Mouse (Mus musculus): ENCODE results near the gene Nyap2. TPM values are rescaled to one million over a fixed set of nuclear protein-coding genes. Genes with fewer than 3 reads are reported as not detected.

The Nyap2 gene
- polyA plus RNA-seq, 1 experiment from 2014 or later: 14.8 TPM

DNA sequence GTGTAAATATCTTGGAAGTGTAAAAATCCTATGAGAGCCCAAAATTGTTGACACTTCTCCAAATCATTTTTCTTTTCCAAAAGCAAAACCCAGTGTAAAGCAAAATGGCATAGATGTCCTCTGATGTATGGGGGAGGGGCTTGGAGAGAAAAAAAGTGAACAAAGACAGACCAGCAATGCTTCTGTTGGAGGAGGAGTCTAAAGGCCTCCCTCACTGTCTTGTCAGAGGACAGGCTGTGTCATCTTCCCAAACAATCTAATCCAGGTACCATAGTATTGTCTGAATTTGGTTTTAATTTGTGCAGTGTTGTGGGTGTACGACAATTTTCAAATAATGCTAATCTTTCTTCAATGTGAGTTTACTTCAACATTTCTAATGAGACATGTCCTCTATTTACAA, 13.7 kb downstream of the Nyap2 start:
- 86% methylated on average over 1 of the region's 1 CpGs for WGBS
- Histone ChIP-seq H3K9me3 (ENCODE audit: control insufficient read depth, low read length) (no peaks in the 10 kb centered on the region), H3K4me3 (replicated peaks; ENCODE audit: low read depth, low read length) (no peak overlapping the region), H3K27me3 (ENCODE audit: control insufficient read depth, insufficient read depth, low read length) (no peaks in the 10 kb centered on the region), H3K9ac (replicated peaks; ENCODE audit: low read length) (no peak overlapping the region), H3K27ac (replicated peaks; ENCODE audit: low read depth, low read length) (no peak overlapping the region), H3K4me1 (ENCODE audit: control insufficient read depth, insufficient read depth, low read length) (no peaks in the 10 kb centered on the region), H3K36me3 (ENCODE audit: control insufficient read depth, insufficient read depth, low read length) (no peaks in the 10 kb centered on the region), H3K4me2 (ENCODE audit: low read length) (no peak overlapping the region)
- no peak for ATAC-seq (ENCODE audit: low FRiP score, low TSS enrichment)
- no peak for DNase-seq

DNA sequence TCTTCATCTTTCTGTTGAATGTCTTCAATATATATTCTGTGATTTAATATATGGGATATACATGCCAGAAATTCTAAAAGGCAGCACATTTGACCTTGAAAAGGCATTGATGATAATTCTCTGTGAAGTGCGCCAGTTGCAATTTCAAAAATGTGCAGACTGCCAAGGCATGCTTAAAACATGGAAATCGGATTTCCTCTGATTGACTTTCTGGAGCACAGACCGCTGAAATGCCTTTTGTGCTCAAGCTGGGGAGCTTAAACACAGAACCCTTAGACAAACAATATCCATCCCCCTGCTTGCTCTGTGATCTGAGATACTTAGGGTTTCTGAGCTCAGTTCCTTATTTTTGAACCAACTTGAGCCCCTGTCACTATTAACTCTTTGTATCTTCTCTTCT, 14.2 kb downstream of the Nyap2 start:
- Histone ChIP-seq H3K4me2 (ENCODE audit: low read length) (no peak overlapping the region), H3K27ac (replicated peaks; ENCODE audit: low read depth, low read length) (no peak overlapping the region), H3K4me1 (ENCODE audit: control insufficient read depth, insufficient read depth, low read length) (no peaks in the 10 kb centered on the region), H3K4me3 (replicated peaks; ENCODE audit: low read depth, low read length) (no peak overlapping the region), H3K9me3 (ENCODE audit: control insufficient read depth, low read length) (no peaks in the 10 kb centered on the region), H3K36me3 (ENCODE audit: control insufficient read depth, insufficient read depth, low read length) (no peaks in the 10 kb centered on the region), H3K9ac (replicated peaks; ENCODE audit: low read length) (no peak overlapping the region), H3K27me3 (ENCODE audit: control insufficient read depth, insufficient read depth, low read length) (no peaks in the 10 kb centered on the region)
- DNase-seq (peak; percentile 61), ATAC-seq (ENCODE audit: low FRiP score, low TSS enrichment) (no peak)
- WGBS: 32% methylated on average over 3 of the region's 3 CpGs

DNA sequence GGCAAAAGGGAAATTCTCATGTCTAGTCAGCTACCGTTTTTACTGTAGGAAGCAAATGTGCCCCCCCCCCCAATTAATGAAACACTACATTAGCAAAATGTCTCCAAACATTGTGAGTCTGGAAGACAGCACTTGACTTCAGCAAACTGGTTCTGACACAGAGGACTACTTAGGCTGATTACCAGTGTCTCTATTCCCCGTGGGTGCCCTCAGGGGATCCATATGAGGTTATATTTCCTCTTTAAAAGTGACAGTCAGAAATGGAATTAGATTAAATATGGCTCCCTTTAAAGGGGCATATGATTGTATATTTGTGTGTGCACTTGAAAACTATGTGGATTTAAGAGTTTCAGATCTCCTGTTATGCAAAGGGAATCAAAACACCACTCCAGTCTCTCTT, 15.3 kb downstream of the Nyap2 start:
- no peaks in the 10 kb centered on the region for H3K36me3 ChIP-seq (ENCODE audit: control insufficient read depth, insufficient read depth, low read length)
- ATAC-seq (ENCODE audit: low FRiP score, low TSS enrichment) (no peak), DNase-seq (peak; percentile 34)
- H3K9me3 ChIP-seq (ENCODE audit: control insufficient read depth, low read length): no peaks in the 10 kb centered on the region
- no peaks in the 10 kb centered on the region for H3K27me3 ChIP-seq (ENCODE audit: control insufficient read depth, insufficient read depth, low read length)
- no peaks in the 10 kb centered on the region for H3K4me1 ChIP-seq (ENCODE audit: control insufficient read depth, insufficient read depth, low read length)
- H3K27ac ChIP-seq (replicated peaks; ENCODE audit: low read depth, low read length): no peak overlapping the region
- WGBS: 79% methylated on average over 2 of the region's 2 CpGs
- no peak overlapping the region for H3K9ac ChIP-seq (replicated peaks; ENCODE audit: low read length)
- no peak overlapping the region for H3K4me2 ChIP-seq (ENCODE audit: low read length)
- H3K4me3 ChIP-seq (replicated peaks; ENCODE audit: low read depth, low read length): no peak overlapping the region

DNA sequence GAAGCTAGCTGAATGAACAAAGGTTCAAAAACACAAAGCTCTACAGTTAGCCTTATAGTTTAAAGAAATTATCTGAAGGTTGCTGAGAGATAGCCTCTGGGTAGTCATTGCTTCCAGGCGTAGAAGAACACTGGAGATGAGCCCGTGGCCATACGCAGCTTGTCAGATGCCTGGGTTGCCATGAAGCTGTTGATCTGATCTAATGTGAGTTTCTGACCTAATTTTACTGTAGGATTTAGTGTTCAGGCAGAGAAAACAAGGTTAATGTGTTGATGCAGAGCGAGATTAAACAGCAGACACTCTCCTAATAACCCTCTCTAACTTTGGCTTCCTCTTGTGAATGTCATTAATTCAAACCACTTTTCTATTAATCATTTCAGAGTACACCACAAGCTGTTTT, 16.1 kb downstream of the Nyap2 start:
- no peak overlapping the region for H3K4me3 ChIP-seq (replicated peaks; ENCODE audit: low read depth, low read length)
- DNase-seq (no peak), ATAC-seq (ENCODE audit: low FRiP score, low TSS enrichment) (no peak)
- no peak overlapping the region for H3K27ac ChIP-seq (replicated peaks; ENCODE audit: low read depth, low read length)
- H3K9ac ChIP-seq (replicated peaks; ENCODE audit: low read length): no peak overlapping the region
- no peaks in the 10 kb centered on the region for H3K9me3 ChIP-seq (ENCODE audit: control insufficient read depth, low read length)
- WGBS: 91% methylated on average over 4 of the region's 4 CpGs
- H3K4me1 ChIP-seq (ENCODE audit: control insufficient read depth, insufficient read depth, low read length): no peaks in the 10 kb centered on the region
- no peaks in the 10 kb centered on the region for H3K36me3 ChIP-seq (ENCODE audit: control insufficient read depth, insufficient read depth, low read length)
- no peaks in the 10 kb centered on the region for H3K27me3 ChIP-seq (ENCODE audit: control insufficient read depth, insufficient read depth, low read length)
- no peak overlapping the region for H3K4me2 ChIP-seq (ENCODE audit: low read length)

DNA sequence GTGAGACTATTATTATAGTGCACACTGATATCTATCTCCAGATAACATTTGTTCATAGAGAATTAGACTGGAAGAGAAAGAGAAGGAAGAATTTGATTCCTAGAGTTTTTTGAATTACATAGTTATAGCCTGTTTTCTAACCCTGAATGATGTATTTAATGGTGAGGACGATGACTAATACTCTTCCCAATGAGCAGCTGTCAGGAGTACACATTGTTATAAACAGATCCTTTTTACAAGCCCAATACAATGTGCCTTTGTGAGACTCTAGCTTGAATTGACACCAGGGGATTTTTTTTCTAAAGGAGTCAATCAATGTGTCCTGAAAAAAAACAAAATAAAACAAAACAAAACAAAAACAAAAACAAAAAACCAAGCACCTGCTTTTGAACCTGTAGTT, 22.2 kb downstream of the Nyap2 start:
- Histone ChIP-seq H3K36me3 (ENCODE audit: control insufficient read depth, insufficient read depth, low read length) (no peaks in the 10 kb centered on the region), H3K4me1 (ENCODE audit: control insufficient read depth, insufficient read depth, low read length) (no peaks in the 10 kb centered on the region), H3K27ac (replicated peaks; ENCODE audit: low read depth, low read length) (no peak overlapping the region), H3K27me3 (ENCODE audit: control insufficient read depth, insufficient read depth, low read length) (no peaks in the 10 kb centered on the region), H3K4me2 (ENCODE audit: low read length) (no peak overlapping the region), H3K9ac (replicated peaks; ENCODE audit: low read length) (no peak overlapping the region), H3K9me3 (ENCODE audit: control insufficient read depth, low read length) (no peaks in the 10 kb centered on the region), H3K4me3 (replicated peaks; ENCODE audit: low read depth, low read length) (no peak overlapping the region)
- ATAC-seq (ENCODE audit: low FRiP score, low TSS enrichment): no peak
- DNase-seq: no peak
- WGBS: 5% methylated on average over 1 of the region's 1 CpGs

DNA sequence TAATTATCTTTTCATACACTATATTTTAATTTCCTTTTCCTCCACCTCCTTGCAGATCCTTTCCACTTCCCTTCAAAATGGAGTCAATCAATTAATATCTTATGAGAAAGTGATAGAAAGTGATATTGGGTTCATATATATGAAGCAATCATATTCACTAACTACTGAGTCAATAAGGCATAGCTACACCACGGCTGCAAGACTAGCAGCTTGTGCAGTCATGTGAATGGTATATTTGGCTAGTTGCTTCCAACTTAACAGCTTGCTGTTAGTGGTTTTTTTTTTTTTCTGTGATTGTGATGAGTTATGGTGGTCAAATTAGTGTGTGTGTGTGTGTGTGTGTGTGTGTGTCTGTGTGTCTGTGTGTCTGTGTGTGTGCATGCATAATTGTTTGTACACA, 25.0 kb downstream of the Nyap2 start:
- H3K27ac ChIP-seq (replicated peaks; ENCODE audit: low read depth, low read length): no peak overlapping the region
- 90% methylated on average over 1 of the region's 1 CpGs for WGBS
- no peaks in the 10 kb centered on the region for H3K36me3 ChIP-seq (ENCODE audit: control insufficient read depth, insufficient read depth, low read length)
- no peaks in the 10 kb centered on the region for H3K27me3 ChIP-seq (ENCODE audit: control insufficient read depth, insufficient read depth, low read length)
- ATAC-seq (ENCODE audit: low FRiP score, low TSS enrichment): no peak
- H3K4me2 ChIP-seq (ENCODE audit: low read length): no peak overlapping the region
- H3K9ac ChIP-seq (replicated peaks; ENCODE audit: low read length): no peak overlapping the region
- DNase-seq: no peak
- H3K4me1 ChIP-seq (ENCODE audit: control insufficient read depth, insufficient read depth, low read length): no peaks in the 10 kb centered on the region
- H3K4me3 ChIP-seq (replicated peaks; ENCODE audit: low read depth, low read length): no peak overlapping the region
- no peaks in the 10 kb centered on the region for H3K9me3 ChIP-seq (ENCODE audit: control insufficient read depth, low read length)

DNA sequence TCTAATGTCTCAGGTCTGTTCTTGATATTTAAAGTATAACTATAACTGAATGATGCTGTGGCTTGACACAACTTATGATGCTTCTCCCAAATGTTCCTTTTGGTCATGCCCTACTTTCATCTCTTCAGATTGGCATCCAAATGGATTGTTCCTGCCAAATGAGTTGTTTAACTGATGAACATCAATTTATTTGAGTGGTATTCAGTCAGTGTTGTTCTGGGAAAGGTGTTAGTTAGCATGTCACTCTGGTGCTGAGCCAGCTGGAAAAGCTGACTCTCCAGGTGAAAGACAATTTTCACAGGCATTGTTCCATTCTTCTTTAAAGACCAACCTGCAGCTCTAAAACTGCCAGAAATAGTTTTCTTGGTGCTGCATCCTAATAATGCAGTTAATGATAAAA, 43.0 kb downstream of the Nyap2 start:
- DNase-seq (no peak), ATAC-seq (ENCODE audit: low FRiP score, low TSS enrichment) (no peak)
- Histone ChIP-seq H3K4me3 (replicated peaks; ENCODE audit: low read depth, low read length) (no peak overlapping the region), H3K27me3 (ENCODE audit: control insufficient read depth, insufficient read depth, low read length) (no peaks in the 10 kb centered on the region), H3K4me2 (ENCODE audit: low read length) (no peak overlapping the region), H3K4me1 (ENCODE audit: control insufficient read depth, insufficient read depth, low read length) (no peaks in the 10 kb centered on the region), H3K36me3 (ENCODE audit: control insufficient read depth, insufficient read depth, low read length) (no peaks in the 10 kb centered on the region), H3K9me3 (ENCODE audit: control insufficient read depth, low read length) (no peaks in the 10 kb centered on the region), H3K27ac (replicated peaks; ENCODE audit: low read depth, low read length) (no peak overlapping the region), H3K9ac (replicated peaks; ENCODE audit: low read length) (no peak overlapping the region)

DNA sequence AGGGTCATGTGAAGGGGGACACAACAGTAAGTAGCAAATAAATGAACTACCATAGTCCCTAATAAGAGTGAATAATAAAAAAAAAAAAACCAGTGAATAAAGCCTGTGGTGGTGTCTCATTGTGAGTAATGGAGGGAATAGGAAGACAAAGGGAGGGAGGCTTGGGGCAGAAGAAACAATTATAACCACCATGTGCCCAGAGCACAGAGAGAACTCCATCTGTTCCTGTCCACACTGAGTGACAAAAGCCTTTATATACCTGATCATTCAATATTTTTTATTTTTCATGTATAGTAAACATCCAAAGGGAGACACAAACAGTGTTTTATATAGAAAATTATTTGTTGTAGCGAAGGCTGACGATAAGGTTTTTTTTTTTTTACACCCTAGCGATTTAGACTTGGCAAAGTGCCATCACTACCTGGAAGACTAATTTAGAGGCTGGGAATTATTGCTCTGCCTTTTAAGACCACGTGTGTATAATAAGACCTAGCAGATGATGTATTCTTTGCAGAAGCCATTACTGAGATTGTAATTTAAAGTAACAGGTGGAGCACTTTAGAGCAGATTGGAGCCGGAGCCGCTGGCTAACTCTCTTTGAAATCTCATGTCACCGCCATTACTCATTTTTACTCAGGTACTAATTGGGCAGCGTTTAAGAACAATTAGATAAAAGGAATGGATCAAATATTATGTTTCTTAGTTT, 55.4 kb downstream of the Nyap2 start:
- ATAC-seq (ENCODE audit: low FRiP score, low TSS enrichment) (no peak), DNase-seq (peak; percentile 12)
- H3K4me1 ChIP-seq (ENCODE audit: control insufficient read depth, insufficient read depth, low read length): no peaks in the 10 kb centered on the region
- H3K9ac ChIP-seq (replicated peaks; ENCODE audit: low read length): no peak overlapping the region
- no peak overlapping the region for H3K27ac ChIP-seq (replicated peaks; ENCODE audit: low read depth, low read length)
- H3K4me2 ChIP-seq (ENCODE audit: low read length): no peak overlapping the region
- H3K4me3 ChIP-seq (replicated peaks; ENCODE audit: low read depth, low read length): no peak overlapping the region
- H3K27me3 ChIP-seq (ENCODE audit: control insufficient read depth, insufficient read depth, low read length): no peaks in the 10 kb centered on the region
- H3K9me3 ChIP-seq (ENCODE audit: control insufficient read depth, low read length): no peaks in the 10 kb centered on the region
- 81% methylated on average over 8 of the region's 8 CpGs for WGBS
- H3K36me3 ChIP-seq (ENCODE audit: control insufficient read depth, insufficient read depth, low read length): no peaks in the 10 kb centered on the region

DNA sequence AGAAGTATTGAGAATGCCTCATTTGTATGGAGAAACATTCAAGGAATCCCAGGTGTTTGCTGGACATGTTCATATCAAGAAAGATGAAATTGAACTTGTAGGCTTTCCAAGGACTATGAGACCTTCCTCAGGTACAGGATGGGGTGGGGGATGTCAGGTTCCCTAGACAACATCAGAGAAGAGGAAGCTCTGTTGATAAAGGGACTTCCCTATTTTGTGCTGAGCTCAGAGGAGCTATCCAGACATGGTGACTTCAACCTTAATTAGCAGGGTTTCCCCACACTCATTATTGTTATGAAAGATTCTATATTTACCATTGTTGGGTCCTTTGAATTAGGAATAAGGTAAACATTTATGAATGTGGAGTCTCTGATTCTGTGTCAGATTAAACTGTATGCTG, 67.1 kb downstream of the Nyap2 start:
- no peaks in the 10 kb centered on the region for H3K4me1 ChIP-seq (ENCODE audit: control insufficient read depth, insufficient read depth, low read length)
- no peaks in the 10 kb centered on the region for H3K27me3 ChIP-seq (ENCODE audit: control insufficient read depth, insufficient read depth, low read length)
- no peak overlapping the region for H3K4me2 ChIP-seq (ENCODE audit: low read length)
- H3K4me3 ChIP-seq (replicated peaks; ENCODE audit: low read depth, low read length): no peak overlapping the region
- no peaks in the 10 kb centered on the region for H3K9me3 ChIP-seq (ENCODE audit: control insufficient read depth, low read length)
- no peak overlapping the region for H3K9ac ChIP-seq (replicated peaks; ENCODE audit: low read length)
- no peaks in the 10 kb centered on the region for H3K36me3 ChIP-seq (ENCODE audit: control insufficient read depth, insufficient read depth, low read length)
- ATAC-seq (ENCODE audit: low FRiP score, low TSS enrichment) (no peak), DNase-seq (no peak)
- no peak overlapping the region for H3K27ac ChIP-seq (replicated peaks; ENCODE audit: low read depth, low read length)
